Mouse (Mus musculus) intestine, embryonic 16.5 days (tissue): Measurements from ENCODE around the gene Snrk. TPM values are rescaled to one million over a fixed set of nuclear protein-coding genes. Genes with fewer than 3 reads are reported as not detected.

Experiments used
- ATAC-seq: fragments of 200-750 bp; cut with Nextera tagmentation; 2 replicates; pipeline ENCODE4 v1.8.0; 2017; ENCODE audit warnings: moderate TSS enrichment, moderate library complexity
- H3K27ac ChIP-seq: fragments of 300-500 bp; sonication (generic); 2 replicates; pipeline ENCODE4 v1.5.1; 2014; ENCODE audit warnings: mild to moderate bottlenecking, low read length
- H3K27me3 ChIP-seq: fragments of 300-500 bp; sonication (generic); replicated peaks from 2 replicates; pipeline ENCODE4 v1.6.1; 2014; ENCODE audit warnings: low read length, control low read depth, mixed read lengths; ENCODE audit not compliant: control insufficient read depth, insufficient read depth
- H3K36me3 ChIP-seq: fragments of 300-500 bp; sonication (generic); 2 replicates; pipeline ENCODE4 v1.6.1; 2014; ENCODE audit warnings: low read length, control low read depth; ENCODE audit not compliant: control insufficient read depth, insufficient read depth
- H3K4me1 ChIP-seq: fragments of 300-500 bp; sonication (generic); 2 replicates; pipeline ENCODE4 v1.6.1; 2014; ENCODE audit warnings: low read length, control low read depth, mixed read lengths; ENCODE audit not compliant: control insufficient read depth, insufficient read depth
- H3K4me2 ChIP-seq: fragments of 300-500 bp; sonication (generic); 2 replicates; pipeline ENCODE4 v1.6.1; 2014; ENCODE audit warnings: low read depth, low read length, control low read depth
- H3K4me3 ChIP-seq: fragments of 300-500 bp; sonication (generic); 2 replicates; pipeline ENCODE4 v1.5.1; 2014; ENCODE audit warnings: mild to moderate bottlenecking, low read length
- H3K9ac ChIP-seq: fragments of 300-500 bp; sonication (generic); 2 replicates; pipeline ENCODE4 v1.6.1; 2014; ENCODE audit warnings: low read depth, low read length
- H3K9me3 ChIP-seq: fragments of 300-500 bp; sonication (generic); 2 replicates; pipeline ENCODE4 v1.6.1; 2016; ENCODE audit warnings: low read length, control low read depth; ENCODE audit not compliant: control insufficient read depth
- whole genome bisulfite sequencing: fragments of 180-500 bp; shearing (Covaris S2); extraction: QIAGEN DNeasy Blood & Tissue Kit; methylation state at CpG from one replicate; pipeline ENCODE4 v1.1.7; 2014; 5-methylcytosine and 5-hydroxymethylcytosine counted together
- polyA plus RNA-seq: library from polyadenylated mRNA; unstranded; fragments of >200 nt; fragmentation: Nextera tagmentation; extraction: Ambion mirVana; gene quantifications from 2 replicates; pipeline ENCODE4 v1.2.1, GENCODE M21; 2015

The Snrk gene
- polyA plus RNA-seq, 1 experiment from 2014 or later = 48.7 TPM

GRCm38 (mm10) chr9:122146124-122146870, 29.2 kb downstream of the Snrk start:
- H3K27ac ChIP-seq = peak overlapping the region; percentile 74
- peak; percentile 83 for ATAC-seq

GRCm38 (mm10) chr9:122148356-122148755, 31.3 kb downstream of the Snrk start:
- Histone ChIP-seq H3K36me3 (peaks cover 9% of the 10 kb centered on the region), H3K9me3 (no peaks in the 10 kb centered on the region; the same call in 1 of the 2 replicates), H3K4me3 (no peak overlapping the region), H3K27me3 (no peaks in the 10 kb centered on the region), H3K9ac (no peak overlapping the region), H3K4me2 (no peak overlapping the region), H3K27ac (no peak overlapping the region), H3K4me1 (peaks cover 24% of the 10 kb centered on the region)
- 76% methylated on average over 3 of the region's 3 CpGs for WGBS
- ATAC-seq = no peak

More at GRCm38 (mm10) chr9:122146124-122146870, 29.2 kb downstream of the Snrk start:
- no peak overlapping the region for H3K4me3 ChIP-seq
- peaks cover 9% of the 10 kb centered on the region for H3K36me3 ChIP-seq
- no peak overlapping the region for H3K9ac ChIP-seq
- H3K27me3 ChIP-seq = no peaks in the 10 kb centered on the region
- H3K9me3 ChIP-seq = no peaks in the 10 kb centered on the region; the same call in 1 of the 2 replicates
- WGBS = 52% methylated on average over 4 of the region's 4 CpGs
- H3K4me1 ChIP-seq = peaks cover 27% of the 10 kb centered on the region
- no peak overlapping the region for H3K4me2 ChIP-seq

- Histone ChIP-seq H3K4me3 (no peak overlapping the region), H3K27me3 (no peaks in the 10 kb centered on the region), H3K4me1 (peaks cover 22% of the 10 kb centered on the region), H3K9me3 (no peaks in the 10 kb centered on the region), H3K27ac (no peak overlapping the region), H3K9ac (no peak overlapping the region), H3K4me2 (no peak overlapping the region), H3K36me3 (no peaks in the 10 kb centered on the region)
- 86% methylated on average over 9 of the region's 9 CpGs for WGBS
- no peak for ATAC-seq
These were observed 33.1 kb downstream of the Snrk start for GRCm38 (mm10) chr9:122149997-122150826.

GRCm38 (mm10) chr9:122152063-122152462, 35.0 kb downstream of the Snrk start:
- Histone ChIP-seq H3K27ac (no peak overlapping the region), H3K9ac (no peak overlapping the region), H3K9me3 (no peaks in the 10 kb centered on the region), H3K4me3 (no peak overlapping the region), H3K36me3 (no peaks in the 10 kb centered on the region), H3K4me2 (no peak overlapping the region), H3K27me3 (no peaks in the 10 kb centered on the region), H3K4me1 (peaks cover 13% of the 10 kb centered on the region)
- WGBS = 89% methylated on average over 4 of the region's 4 CpGs
- no peak for ATAC-seq

- ATAC-seq = no peak
- Histone ChIP-seq H3K9ac (no peak overlapping the region), H3K27ac (no peak overlapping the region), H3K4me1 (peaks cover 12% of the 10 kb centered on the region), H3K4me3 (no peak overlapping the region), H3K4me2 (no peak overlapping the region), H3K27me3 (no peaks in the 10 kb centered on the region), H3K36me3 (peaks cover 2% of the 10 kb centered on the region), H3K9me3 (no peaks in the 10 kb centered on the region)
- 62% methylated on average over 1 of the region's 1 CpGs for WGBS
These were observed 35.4 kb downstream of the Snrk start for GRCm38 (mm10) chr9:122152501-122152900.

GRCm38 (mm10) chr9:122153436-122153835, 36.4 kb downstream of the Snrk start:
- peaks cover 9% of the 10 kb centered on the region for H3K4me1 ChIP-seq
- WGBS = 79% methylated on average over 3 of the region's 3 CpGs
- no peaks in the 10 kb centered on the region for H3K27me3 ChIP-seq
- H3K36me3 ChIP-seq = peaks cover 3% of the 10 kb centered on the region
- H3K9ac ChIP-seq = no peak overlapping the region
- no peak overlapping the region for H3K4me2 ChIP-seq
- H3K27ac ChIP-seq = no peak overlapping the region
- ATAC-seq = no peak
- no peak overlapping the region for H3K4me3 ChIP-seq
- no peaks in the 10 kb centered on the region for H3K9me3 ChIP-seq

- ATAC-seq = no peak
- Histone ChIP-seq H3K4me1 (peaks cover 4% of the 10 kb centered on the region), H3K36me3 (peaks cover 3% of the 10 kb centered on the region), H3K4me3 (no peak overlapping the region), H3K9ac (no peak overlapping the region), H3K9me3 (no peaks in the 10 kb centered on the region), H3K27ac (no peak overlapping the region), H3K4me2 (no peak overlapping the region), H3K27me3 (no peaks in the 10 kb centered on the region)
- WGBS = 92% methylated on average over 1 of the region's 1 CpGs
These were observed 38.1 kb downstream of the Snrk start for GRCm38 (mm10) chr9:122155193-122155592.

GRCm38 (mm10) chr9:122156389-122157078, 39.5 kb downstream of the Snrk start:
- Histone ChIP-seq H3K9ac (no peak overlapping the region), H3K27ac (0 out of 2 replicates have a peak overlapping the region, but pooled peaks have one; percentile 8), H3K36me3 (peaks cover 3% of the 10 kb centered on the region), H3K4me3 (no peak overlapping the region), H3K27me3 (no peaks in the 10 kb centered on the region), H3K4me1 (peaks cover 10% of the 10 kb centered on the region), H3K4me2 (no peak overlapping the region), H3K9me3 (no peaks in the 10 kb centered on the region)
- WGBS = 71% methylated on average over 5 of the region's 5 CpGs
- peak; percentile 85 for ATAC-seq

- no peak overlapping the region for H3K4me2 ChIP-seq
- H3K27ac ChIP-seq = peak overlapping the region; percentile 8
- H3K36me3 ChIP-seq = peaks cover 3% of the 10 kb centered on the region
- 90% methylated on average over 14 of the region's 14 CpGs for WGBS
- H3K9me3 ChIP-seq = no peaks in the 10 kb centered on the region
- H3K4me1 ChIP-seq = peaks cover 10% of the 10 kb centered on the region
- peak; percentile 45 for ATAC-seq
- H3K4me3 ChIP-seq = no peak overlapping the region
- no peak overlapping the region for H3K9ac ChIP-seq
- no peaks in the 10 kb centered on the region for H3K27me3 ChIP-seq
These were observed 40.0 kb downstream of the Snrk start for GRCm38 (mm10) chr9:122157079-122157441.
